Mouse (Mus musculus) kidney, postnatal 36 days (tissue): Measurements from ENCODE around the gene Vmn1r27.

Experiments used
- DNase-seq, 2 experiments: peaks; one replicate each; pipeline ENCODE4 v3.0.0; 2021 to 2022; ENCODE audit warnings: mixed read lengths in 2 of 2

Gene Vmn1r27

GRCm38 (mm10) chr6:58218721-58219120 is at the start of gene Vmn1r27:
Vmn1r27 (minus strand) TSS chr6:58218821.
- DNase-seq, result no peak

- DNase-seq, result no peak
Observed at GRCm38 (mm10) chr6:58261737-58262136, 43.1 kb upstream of the Vmn1r27 start, which contains the start of gene Vmn1r28. Vmn1r28 (plus strand) TSS chr6:58262037.

- no peak for DNase-seq
Observed at GRCm38 (mm10) chr6:58216119-58216518, 2.5 kb downstream of the Vmn1r27 start.
